In genomic region chr3:87952440-87952839, GRCm38 (mm10) we compare ENCODE assay signal across 10 mouse cellular contexts. TPM values are rescaled to one million over a fixed set of nuclear protein-coding genes. Genes with fewer than 3 reads are reported as not detected.
A peak's percentile ranks its signal among the peaks of the same experiment; 100 is the strongest.
DNase-seq lines count a peak whose midpoint lies in the region; ATAC-seq and TF ChIP-seq lines count a peak whose summit lies in the region.
"Had no signal": no experiment of that assay in that cellular context is flagged by ENCODE, and none has a peak within 500 bp of the region (broad histone marks: within the 10 kb centered on the region; RNA-seq: fewer than 3 reads in every experiment).

No protein-coding gene starts in this region.

- peak; percentile 75 for DNase-seq in retina, postnatal 1 day
- no peak for DNase-seq in retina, embryonic 14.5 days (ENCODE audit: low spot score)
- DNase-seq in hindbrain, embryonic 11.5 days (ENCODE audit: low spot score), result peak; percentile 60
- DNase-seq in liver, embryonic 14.5 days (ENCODE audit: low read depth in 3 of 3, low spot score in 3 of 3), result no peak
- no peak for DNase-seq in left cerebral cortex, postnatal 25 days (ENCODE audit: low spot score in 2 of 2)
- no peak for DNase-seq in thymus, postnatal 36 days
- no peak for DNase-seq in natural killer cell, adult 2 months (ENCODE audit: low spot score in 2 of 2)
- DNase-seq in frontal cortex, postnatal 10 days (ENCODE audit: low spot score in 2 of 2), result no peak

- H3K4me2 ChIP-seq in hindbrain, embryonic 11.5 days (replicated peaks; ENCODE audit: low read depth, low read length), result peak overlapping the region; percentile 86
- peak overlapping the region; percentile 15 for H3K4me2 ChIP-seq in liver, embryonic 14.5 days (ENCODE audit: low read depth)

- no peaks in the 10 kb centered on the region for H3K27me3 ChIP-seq in hindbrain, embryonic 11.5 days (ENCODE audit: control insufficient read depth, insufficient read depth, low read length)
- peaks cover 66% of the 10 kb centered on the region for H3K27me3 ChIP-seq in liver, embryonic 14.5 days (ENCODE audit: control insufficient read depth, insufficient read depth, low read length)

- peak overlapping the region; percentile 28 for H3K9ac ChIP-seq in hindbrain, embryonic 11.5 days (ENCODE audit: low read depth, low read length)
- no peak overlapping the region for H3K9ac ChIP-seq in liver, embryonic 14.5 days (replicated peaks)

- no peak for TF ChIP-seq CTCF in liver, embryonic 14.5 days (IDR thresholded peaks at IDR 0.05; ENCODE audit: low read depth)

- peak; percentile 21; the same call in 1 of the 2 replicates for ATAC-seq in hindbrain, embryonic 11.5 days (ENCODE audit: low FRiP score)
- no peak for ATAC-seq in liver, embryonic 14.5 days (ENCODE audit: insufficient read depth)

- intact Hi-C loops in left cerebral cortex, postnatal 25 days (cut with DNase I), result no loop called here

- H3K4me3 ChIP-seq in hindbrain, embryonic 11.5 days (ENCODE audit: low read depth, low read length), result peak overlapping the region; percentile 23
- peak overlapping the region in 1 of 2 experiments; percentile 12; a peak in 1 of 4 replicates for H3K4me3 ChIP-seq in liver, embryonic 14.5 days (ENCODE audit: insufficient read depth in 1 of 2, low read depth in 2 of 2, low read length in 2 of 2)
- H3K4me3 ChIP-seq: erythroblast, embryonic 14.5 days had no signal

- no peaks in the 10 kb centered on the region for H3K9me3 ChIP-seq in hindbrain, embryonic 11.5 days (ENCODE audit: control insufficient read depth, low read length)
- no peaks in the 10 kb centered on the region for H3K9me3 ChIP-seq in liver, embryonic 14.5 days (ENCODE audit: control insufficient read depth, low read length)

- no peak for TF ChIP-seq EP300 in liver, embryonic 14.5 days (IDR thresholded peaks at IDR 0.05; ENCODE audit: low read depth)

- 5% methylated on average over 5 of the region's 5 CpGs for WGBS in hindbrain, embryonic 11.5 days
- WGBS in liver, embryonic 14.5 days (ENCODE audit: insufficient replicate concordance), result 4% methylated on average over 5 of the region's 5 CpGs

- peaks cover 18% of the 10 kb centered on the region; the same call in 1 of the 2 replicates for H3K4me1 ChIP-seq in hindbrain, embryonic 11.5 days (replicated peaks; ENCODE audit: control insufficient read depth, insufficient read depth, low read length)
- H3K4me1 ChIP-seq in liver, embryonic 14.5 days (replicated peaks; ENCODE audit: control insufficient read depth in 2 of 2, insufficient read depth in 2 of 2, low read length in 1 of 2), result no peaks in the 10 kb centered on the region

- H3K27ac ChIP-seq in hindbrain, embryonic 11.5 days (ENCODE audit: low read depth, low read length), result peak overlapping the region; percentile 75
- H3K27ac ChIP-seq in liver, embryonic 14.5 days, result no peak overlapping the region

- H3K36me3 ChIP-seq in hindbrain, embryonic 11.5 days (ENCODE audit: control insufficient read depth, insufficient read depth, low read length), result no peaks in the 10 kb centered on the region
- no peaks in the 10 kb centered on the region for H3K36me3 ChIP-seq in liver, embryonic 14.5 days (replicated peaks; ENCODE audit: control insufficient read depth, insufficient read depth, low read depth)

RNA-seq across cellular contexts. Expression of gene Crabp2, which starts 4.0 kb away (rescaled TPM):
- 738 and 794 TPM in 2 replicates for polyA plus RNA-seq in hindbrain, embryonic 11.5 days (2014; fragmentation: Nextera tagmentation; extraction: Ambion mirVana)
- 0.17 and 0.23 TPM in 2 replicates for polyA plus RNA-seq in liver, embryonic 14.5 days (2012; rRNA removed)
- 0.10 and 0.15 TPM in 2 replicates for polyA plus RNA-seq in liver, embryonic 14.5 days (2014; fragmentation: Nextera tagmentation; extraction: Ambion mirVana)
- total RNA-seq in left cerebral cortex, postnatal 25 days (2021), result 1 to 10 TPM; 3.9 to 5.7 TPM
- total RNA-seq: megakaryocyte, adult 5-6 weeks had no signal
- polyA plus RNA-seq: erythroblast, embryonic 14.5 days had no signal

RNA-seq across cellular contexts. Expression of gene Nes, which starts 18.4 kb away (rescaled TPM):
- 71.6 and 87.9 TPM in 2 replicates for polyA plus RNA-seq in hindbrain, embryonic 11.5 days (2014; fragmentation: Nextera tagmentation; extraction: Ambion mirVana)
- 0.78 and 1.1 TPM in 2 replicates for polyA plus RNA-seq in liver, embryonic 14.5 days (2012; rRNA removed)
- 0.80 and 0.83 TPM in 2 replicates for polyA plus RNA-seq in liver, embryonic 14.5 days (2014; fragmentation: Nextera tagmentation; extraction: Ambion mirVana)
- total RNA-seq in left cerebral cortex, postnatal 25 days (2021), result 1 to 10 TPM; 5.2 to 6.2 TPM
- total RNA-seq: megakaryocyte, adult 5-6 weeks had no signal
- polyA plus RNA-seq: erythroblast, embryonic 14.5 days had no signal

RNA-seq across cellular contexts. Expression of gene Rrnad1, which starts 21.9 kb away (rescaled TPM):
- polyA plus RNA-seq in hindbrain, embryonic 11.5 days (2014; fragmentation: Nextera tagmentation; extraction: Ambion mirVana), result 13.7 and 17.9 TPM in 2 replicates
- polyA plus RNA-seq in liver, embryonic 14.5 days (2012; rRNA removed), result 8.9 and 9.2 TPM in 2 replicates
- 3.5 and 3.6 TPM in 2 replicates for polyA plus RNA-seq in liver, embryonic 14.5 days (2014; fragmentation: Nextera tagmentation; extraction: Ambion mirVana)
- total RNA-seq in left cerebral cortex, postnatal 25 days (2021), result 10 to 100 TPM; 19.5 to 21.8 TPM

RNA-seq across cellular contexts. Expression of gene Isg20l2, which starts 22.3 kb away (rescaled TPM):
- 42.5 and 55.2 TPM in 2 replicates for polyA plus RNA-seq in hindbrain, embryonic 11.5 days (2014; fragmentation: Nextera tagmentation; extraction: Ambion mirVana)
- 9.3 and 14.8 TPM in 2 replicates for polyA plus RNA-seq in liver, embryonic 14.5 days (2012; rRNA removed)
- 9.7 and 11.0 TPM in 2 replicates for polyA plus RNA-seq in liver, embryonic 14.5 days (2014; fragmentation: Nextera tagmentation; extraction: Ambion mirVana)
- 10 to 100 TPM; 12.8 to 16.0 TPM for total RNA-seq in left cerebral cortex, postnatal 25 days (2021)

RNA-seq across cellular contexts. Expression of gene Mrpl24, which starts 33.1 kb away (rescaled TPM):
- polyA plus RNA-seq in hindbrain, embryonic 11.5 days (2014; fragmentation: Nextera tagmentation; extraction: Ambion mirVana), result 78.4 and 83.6 TPM in 2 replicates
- 43.9 and 50.1 TPM in 2 replicates for polyA plus RNA-seq in liver, embryonic 14.5 days (2012; rRNA removed)
- polyA plus RNA-seq in liver, embryonic 14.5 days (2014; fragmentation: Nextera tagmentation; extraction: Ambion mirVana), result 37.9 and 43.4 TPM in 2 replicates
- 10 to 100 TPM; 51.4 to 57.7 TPM for total RNA-seq in left cerebral cortex, postnatal 25 days (2021)

Comparison
In these comparisons a context has a peak if more than half of its experiments do, and no peak if none do; other contexts are left out.
1. DNase-seq: peak in retina, postnatal 1 day (single experiment) and hindbrain, embryonic 11.5 days (single experiment); none in retina, embryonic 14.5 days (single experiment), liver, embryonic 14.5 days (0 of 3), left cerebral cortex, postnatal 25 days (0 of 2), thymus, postnatal 36 days (0 of 2), natural killer cell, adult 2 months (0 of 2) and frontal cortex, postnatal 10 days (0 of 2).
2. RNA of gene Crabp2, which starts 4.0 kb away (polyA plus RNA-seq): 738 to 794 TPM in hindbrain, embryonic 11.5 days; 0.10 to 0.23 TPM in liver, embryonic 14.5 days; every median in the first group is over 100 times any median in the second.
3. RNA of gene Nes, which starts 18.4 kb away (polyA plus RNA-seq): 71.6 to 87.9 TPM in hindbrain, embryonic 11.5 days; 0.78 to 1.1 TPM in liver, embryonic 14.5 days; every median in the first group is over 10 times any median in the second.